Mouse (Mus musculus) urinary bladder, postnatal 10 days (tissue): ENCODE results near the gene Fam114a1.

Experiments
- DNase-seq: peaks from one replicate; pipeline ENCODE4 v3.0.0; 2022; ENCODE audit warnings: low spot score

The Fam114a1 gene

GRCm38 (mm10) chr5:64969861-64970771, at the start of gene Fam114a1:
Gene Fam114a1 (plus strand): TSS chr5:64970071.
- DNase-seq, result peak; percentile 22

- DNase-seq, result no peak
Observed at GRCm38 (mm10) chr5:64922891-64923381, 46.9 kb upstream of the Fam114a1 start.

GRCm38 (mm10) chr5:64932215-64932614, 37.7 kb upstream of the Fam114a1 start:
- no peak for DNase-seq

- DNase-seq, result no peak
Observed at GRCm38 (mm10) chr5:64932775-64933174, 37.1 kb upstream of the Fam114a1 start.

- no peak for DNase-seq
Observed at GRCm38 (mm10) chr5:64951486-64951885, 18.4 kb upstream of the Fam114a1 start.

GRCm38 (mm10) chr5:64954931-64955330, 14.9 kb upstream of the Fam114a1 start:
- no peak for DNase-seq

- DNase-seq, result no peak
Observed at GRCm38 (mm10) chr5:64958991-64959842, 10.7 kb upstream of the Fam114a1 start.

GRCm38 (mm10) chr5:64959843-64960230, 10.0 kb upstream of the Fam114a1 start, which contains the start of gene Tlr6:
Gene Tlr6 (minus strand): TSS chr5:64960097.
- no peak for DNase-seq

GRCm38 (mm10) chr5:64960857-64961391, 8.9 kb upstream of the Fam114a1 start:
- no peak for DNase-seq

- DNase-seq, result no peak
Observed at GRCm38 (mm10) chr5:64963271-64963670, 6.6 kb upstream of the Fam114a1 start.

- DNase-seq, result no peak
Observed at GRCm38 (mm10) chr5:64963735-64964134, 6.1 kb upstream of the Fam114a1 start.

GRCm38 (mm10) chr5:64968961-64969860, 660 bp upstream of the Fam114a1 start:
- DNase-seq, result no peak

GRCm38 (mm10) chr5:64975121-64975520, 5.2 kb downstream of the Fam114a1 start:
- no peak for DNase-seq

- DNase-seq, result no peak
Observed at GRCm38 (mm10) chr5:64977128-64977527, 7.3 kb downstream of the Fam114a1 start.

GRCm38 (mm10) chr5:64985971-64986370, 16.1 kb downstream of the Fam114a1 start:
- no peak for DNase-seq

GRCm38 (mm10) chr5:64989940-64990339, 20.1 kb downstream of the Fam114a1 start:
- DNase-seq, result no peak

- no peak for DNase-seq
Observed at GRCm38 (mm10) chr5:64992540-64992939, 22.7 kb downstream of the Fam114a1 start.

GRCm38 (mm10) chr5:64995408-64995807, 25.5 kb downstream of the Fam114a1 start:
- no peak for DNase-seq

GRCm38 (mm10) chr5:65002940-65003824, 33.3 kb downstream of the Fam114a1 start:
- DNase-seq, result no peak

GRCm38 (mm10) chr5:65003946-65004535, 34.2 kb downstream of the Fam114a1 start:
- no peak for DNase-seq
